Mouse (Mus musculus) gastrocnemius, adult 8-10 months (tissue): ENCODE measurements at regions not wholly inside any gene's neighbourhood (a gene's known extent, or its start where the extent isn't known, plus 50 kb on each side); places are given as distances from the start of the nearest gene placed in this dataset.
A peak's percentile ranks its signal among the peaks of the same experiment; 100 is the strongest.
"Not testable (repeated sequence)": the region's sequence is repeated elsewhere in the genome, so short reads cannot be mapped to it uniquely, and the experiment has no call there.

Experiments used
- DNase-seq, 2 experiments: peaks; one replicate each; pipeline ENCODE4 v3.0.0; 2022; ENCODE audit warnings: low spot score in 2 of 2

GRCm38 (mm10) chr10:99578366-99578765, 181.1 kb downstream of the Csl start:
- no peak for DNase-seq

DNA sequence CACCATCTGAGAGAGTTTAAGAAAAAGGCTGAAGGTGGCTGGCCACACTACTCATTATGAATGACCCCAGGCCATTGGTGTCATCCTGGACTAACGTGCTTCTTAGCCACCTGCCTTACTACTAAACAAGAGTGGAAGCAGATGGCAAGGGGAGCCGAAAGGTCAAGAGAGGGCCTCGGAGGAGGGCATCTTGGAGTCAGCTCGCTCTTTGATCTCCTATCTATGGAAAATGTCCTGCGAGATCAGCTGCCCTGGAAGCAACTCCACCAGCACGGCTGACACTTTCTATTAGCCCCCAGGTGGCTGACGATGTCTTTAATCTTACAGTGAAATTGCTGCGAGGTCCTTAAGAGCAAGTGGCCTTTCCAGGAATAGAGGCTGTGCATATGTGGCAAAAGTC, 179.3 kb downstream of the Csl start:
- no peak for DNase-seq

- DNase-seq: no peak
Measured at GRCm38 (mm10) chr10:99581074-99581473, 178.4 kb downstream of the Csl start.

GRCm38 (mm10) chr10:99584855-99585254, 174.6 kb downstream of the Csl start:
- no peak for DNase-seq

DNA sequence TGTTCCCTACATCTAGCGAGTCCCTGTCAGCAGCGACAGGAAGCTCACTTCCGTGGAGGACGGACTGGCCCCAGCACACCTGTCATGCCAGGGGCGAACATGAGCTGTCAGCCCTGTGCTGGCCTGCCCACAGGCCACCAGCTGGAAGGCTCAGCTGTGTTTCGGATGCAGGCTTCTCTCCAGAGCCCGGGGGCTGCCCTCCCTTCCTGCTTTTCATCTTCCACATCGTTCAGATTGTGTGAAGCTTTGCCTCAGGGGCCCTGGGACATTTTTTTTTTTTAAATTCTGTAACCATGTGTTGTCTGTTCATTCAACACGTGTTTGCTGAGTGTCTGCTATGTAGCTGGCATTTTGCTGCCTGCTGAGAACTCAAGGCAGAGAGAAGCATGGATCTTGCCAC, 167.2 kb downstream of the Csl start:
- peak in 1 of 2 experiments; percentile 10 for DNase-seq

DNA sequence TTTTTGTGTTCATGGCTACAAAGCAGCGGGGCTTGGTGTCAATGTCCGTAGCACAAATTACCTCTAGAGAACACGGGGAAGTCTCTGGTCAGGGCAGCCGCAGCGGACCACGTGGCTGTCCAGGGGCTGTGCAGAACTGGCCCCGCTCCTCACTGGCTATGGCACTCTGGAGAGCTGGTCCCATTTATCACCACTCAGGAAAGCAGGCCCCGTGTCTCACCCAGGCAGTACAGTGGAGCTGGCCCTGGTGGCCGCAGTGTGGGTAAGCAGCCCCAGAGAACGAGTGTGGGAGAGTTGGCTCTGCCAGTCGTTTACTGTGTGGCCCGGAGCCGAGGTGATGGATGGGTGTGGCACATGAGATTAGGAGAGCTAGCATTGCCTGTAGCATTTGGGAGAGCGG, 163.8 kb downstream of the Csl start:
- no peak for DNase-seq

GRCm38 (mm10) chr10:99599142-99600120, 160.0 kb downstream of the Csl start:
- not testable (repeated sequence) for DNase-seq

GRCm38 (mm10) chr10:99602331-99602730, 157.1 kb downstream of the Csl start:
- DNase-seq: peak in 1 of 2 experiments; percentile 37

GRCm38 (mm10) chr10:99604172-99604571, 155.3 kb downstream of the Csl start:
- peak; percentile 15 to 17 for DNase-seq

- no peak for DNase-seq
Measured at GRCm38 (mm10) chr10:99608477-99608876, 151.0 kb downstream of the Csl start.

GRCm38 (mm10) chr10:99609420-99609819, 150.0 kb downstream of the Csl start:
- no peak for DNase-seq

DNA sequence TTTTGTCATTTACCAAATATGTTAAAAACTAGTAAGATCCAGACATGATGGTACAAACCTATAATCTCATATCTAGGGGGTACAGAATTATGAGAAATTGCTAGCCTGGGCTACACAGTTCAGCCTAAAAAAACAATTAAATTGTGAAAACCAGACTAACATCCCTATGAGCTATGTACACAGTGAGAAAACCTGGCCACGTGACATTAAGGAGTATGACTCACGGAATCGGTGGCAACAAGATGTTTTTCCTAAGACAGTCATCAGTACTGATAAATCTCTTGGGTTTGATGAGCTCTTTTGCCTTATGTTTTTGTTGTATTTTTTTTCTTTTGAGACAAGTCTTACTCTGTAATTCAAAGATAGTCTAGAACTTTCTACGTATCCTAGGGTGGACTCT, 148.6 kb downstream of the Csl start:
- no peak for DNase-seq

DNA sequence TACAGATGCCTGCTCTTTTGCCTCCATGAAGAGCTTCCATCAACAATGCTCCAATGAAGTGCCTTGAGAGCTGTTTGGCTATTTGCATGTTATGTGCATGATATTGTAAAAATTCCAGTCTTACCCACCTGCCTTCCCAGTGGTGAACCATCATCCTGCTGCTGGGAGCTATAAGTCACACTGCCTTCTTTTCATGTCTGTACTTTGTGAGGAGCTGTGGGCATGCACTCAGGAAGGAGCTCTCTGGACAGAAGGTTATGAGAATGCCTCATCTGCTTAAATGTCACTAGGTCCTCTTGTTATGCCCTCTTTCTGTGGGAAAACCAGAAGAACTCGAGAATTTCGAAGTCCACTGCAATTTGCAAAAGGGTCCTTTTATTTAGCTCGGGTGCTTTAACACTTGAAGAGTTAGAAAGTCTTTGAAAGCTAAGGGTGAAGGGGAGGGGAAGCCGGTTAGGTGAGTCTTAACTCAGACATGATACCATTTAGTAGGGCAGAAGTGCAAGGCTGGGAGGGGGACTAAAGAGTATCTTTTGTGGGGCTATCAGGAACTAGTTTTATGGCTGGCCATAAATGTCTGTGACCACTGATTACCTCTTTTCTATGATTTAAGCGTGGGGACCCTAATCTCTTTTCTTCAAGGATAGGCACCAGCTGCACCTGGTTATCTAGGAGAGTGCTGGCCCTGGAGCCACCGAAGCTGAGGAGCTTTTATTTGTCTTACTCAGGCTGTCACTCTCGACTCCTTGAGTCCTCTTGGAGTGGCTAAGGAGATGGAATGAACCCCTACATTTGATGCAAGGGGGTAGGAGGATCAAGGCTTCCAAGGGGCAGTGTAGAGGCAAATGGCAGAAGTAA, 144.8 kb downstream of the Csl start:
- DNase-seq: no peak

- no peak for DNase-seq
Measured at GRCm38 (mm10) chr10:99615371-99615770, 144.1 kb downstream of the Csl start.

DNA sequence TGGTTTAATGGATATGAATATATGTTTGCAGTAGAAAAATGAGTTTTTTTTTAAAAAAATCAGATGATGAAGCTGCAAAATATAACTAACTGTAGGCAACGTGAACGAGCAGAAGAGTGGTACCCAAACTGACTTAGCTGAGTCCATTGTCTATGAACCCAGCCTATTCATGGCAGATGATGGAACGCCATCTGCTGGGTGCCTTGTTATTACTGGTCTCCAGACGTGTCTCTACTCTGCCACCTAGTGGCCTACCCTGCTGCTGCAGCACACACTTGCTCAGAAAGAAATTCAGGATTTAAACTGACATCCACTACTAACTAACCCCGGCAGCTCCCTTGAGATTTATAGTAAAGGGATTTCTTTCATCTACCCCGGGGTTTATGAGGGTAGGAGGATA, 143.7 kb downstream of the Csl start:
- DNase-seq: peak; percentile 62 to 68

GRCm38 (mm10) chr10:99617623-99618022, 141.8 kb downstream of the Csl start:
- DNase-seq: no peak

- peak; percentile 27 to 30 for DNase-seq
Measured at GRCm38 (mm10) chr10:99619421-99620151, 139.9 kb downstream of the Csl start.

- DNase-seq: no peak
Measured at GRCm38 (mm10) chr10:99620489-99620888, 139.0 kb downstream of the Csl start.

- DNase-seq: no peak
Measured at GRCm38 (mm10) chr10:99627355-99627754, 132.1 kb downstream of the Csl start.

DNA sequence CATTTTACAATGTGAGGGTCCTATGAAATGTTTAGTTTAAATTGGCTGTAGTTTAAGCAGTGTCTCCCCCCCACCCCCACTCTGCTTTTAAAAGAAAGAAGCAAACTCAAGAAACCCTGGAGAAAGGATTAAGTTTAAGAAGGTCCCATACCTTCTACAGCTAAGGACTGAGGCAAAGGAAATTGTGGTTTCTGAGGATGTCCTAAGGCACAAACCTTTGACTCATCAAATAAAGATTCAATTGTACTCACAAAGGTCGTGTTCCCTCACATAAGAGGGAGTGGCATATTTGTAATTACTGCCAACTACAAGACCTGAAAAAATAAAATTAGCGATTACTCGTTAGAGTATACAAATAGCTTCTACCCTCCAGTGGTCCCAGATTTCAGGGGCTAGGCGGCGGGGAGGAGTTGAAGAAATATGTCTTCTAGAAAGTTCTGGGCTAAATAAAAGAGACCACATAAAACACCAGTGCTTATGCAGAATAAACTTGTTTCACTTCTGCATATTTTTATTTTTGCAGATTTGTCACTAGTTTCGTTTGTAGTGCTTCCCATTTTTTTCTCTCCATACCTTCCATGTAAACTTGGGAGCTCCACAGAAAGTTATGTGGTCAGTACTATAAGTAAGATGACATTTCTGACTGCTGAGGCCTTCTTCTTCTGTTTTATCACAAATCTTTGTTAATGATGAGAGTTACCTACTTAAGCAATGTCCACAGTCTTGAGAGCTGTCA, 127.0 kb downstream of the Csl start:
- no peak for DNase-seq

- DNase-seq: no peak
Measured at GRCm38 (mm10) chr10:99635796-99636195, 123.7 kb downstream of the Csl start.
